Mouse (Mus musculus) lung, adult 2 months (tissue): ENCODE results near the gene Mfsd12.

Experiments used
- CTCF ChIP-seq: fragments of 200-500 bp; IDR thresholded peaks from 2 replicates; pipeline ENCODE4 v1.5.1; 2011; ENCODE audit warnings: mild to moderate bottlenecking, low read length, control low read depth; ENCODE audit not compliant: insufficient read depth
- POLR2A ChIP-seq: fragments of 200-500 bp; IDR thresholded peaks from 2 replicates; pipeline ENCODE4 v1.6.1; 2011; ENCODE audit warnings: low read depth, mild to moderate bottlenecking, control low read depth, low read length, borderline replicate concordance; ENCODE audit errors: extremely low read depth

DNA sequence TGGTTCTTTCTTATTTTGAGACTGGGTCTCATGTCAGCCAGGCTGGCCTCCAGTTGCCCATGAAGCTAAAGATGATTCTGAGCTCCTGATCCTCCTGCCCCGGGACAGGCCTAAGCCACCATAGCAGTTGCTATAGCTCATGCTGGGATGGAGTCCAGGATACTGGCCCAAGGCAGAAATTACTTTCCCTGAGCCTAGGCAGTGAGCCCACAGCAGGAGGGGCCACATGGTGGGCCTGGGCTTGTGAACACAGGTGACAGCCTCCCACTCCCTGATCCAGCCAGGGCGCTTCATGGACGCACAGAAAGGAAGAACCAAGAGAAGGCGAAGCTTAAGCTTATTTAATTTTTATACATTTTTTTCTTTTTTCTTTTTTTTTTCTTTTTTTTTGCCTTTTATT, 38.6 kb downstream of the Mfsd12 start:
- TF ChIP-seq CTCF (no peak), POLR2A (no peak)
